Mouse (Mus musculus): Measurements from ENCODE around the gene Commd7. TPM values are rescaled to one million over a fixed set of nuclear protein-coding genes. Genes with fewer than 3 reads are reported as not detected.
A peak's percentile ranks its signal among the peaks of the same experiment; 100 is the strongest.
"Not testable (repeated sequence)": the region's sequence is repeated elsewhere in the genome, so short reads cannot be mapped to it uniquely, and the experiment has no call there.

The Commd7 gene
- polyA plus RNA-seq (2012; rRNA removed) = 13.2 and 15.3 TPM in 2 replicates

- Histone ChIP-seq H3K27ac (ENCODE audit: insufficient read depth, low read length) (peak within 1 kb of the TSS; percentile 69), H3K36me3 (ENCODE audit: control insufficient read depth, insufficient read depth, low read length) (peaks cover 10% of the 10 kb centered on the region), H3K4me1 (ENCODE audit: control insufficient read depth, insufficient read depth, insufficient read length) (no peaks in the 10 kb centered on the region; the same call in 1 of the 2 replicates), H3K4me3 (ENCODE audit: extremely low read depth, insufficient read depth, insufficient read length) (peak within 1 kb of the TSS; percentile 84), H3K27me3 (ENCODE audit: control insufficient read depth, insufficient read depth, low read length) (no peaks in the 10 kb centered on the region)
- TF ChIP-seq CTCF (IDR thresholded peaks at IDR 0.05; ENCODE audit: extremely low read depth, insufficient read depth, insufficient read length, insufficient replicate concordance) (no peak), POLR2A (IDR thresholded peaks at IDR 0.05; ENCODE audit: low read depth, low read length) (peak; percentile 33)
- DNase-seq (ENCODE audit: low read depth in 1 of 2, low spot score in 2 of 2) = peak; percentile 53 to 88
- 2% methylated on average over 53 of the region's 53 CpGs for WGBS
These were observed at the start of gene Commd7 for GRCm38 (mm10) chr2:153631976-153632870. TSS of gene Commd7 (minus strand) at chr2:153632781.

DNA sequence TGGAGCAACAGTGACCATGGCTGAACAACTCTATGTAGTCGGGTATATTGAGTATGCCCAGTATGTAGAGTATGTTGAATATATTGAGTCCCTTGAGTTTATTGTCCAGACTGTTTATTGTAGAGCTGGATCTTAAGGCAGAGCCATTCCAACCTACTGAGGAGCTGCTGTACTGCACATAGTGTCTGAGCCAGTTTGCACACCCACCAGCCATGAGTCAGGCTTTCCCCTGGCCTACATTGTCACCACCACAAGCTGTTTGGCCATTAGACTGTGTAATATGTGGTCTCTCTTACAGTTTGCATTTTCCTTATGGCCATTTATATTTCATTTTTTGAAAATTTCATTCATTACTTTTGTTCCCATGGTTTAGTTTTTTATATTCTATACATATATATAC, 47.4 kb upstream of the Commd7 start:
- Histone ChIP-seq H3K27me3 (ENCODE audit: control insufficient read depth, insufficient read depth, low read length) (no peaks in the 10 kb centered on the region), H3K4me1 (ENCODE audit: control insufficient read depth, insufficient read depth, insufficient read length) (no peaks in the 10 kb centered on the region), H3K27ac (ENCODE audit: insufficient read depth, low read length) (no peak overlapping the region), H3K36me3 (ENCODE audit: control insufficient read depth, insufficient read depth, low read length) (peaks cover 3% of the 10 kb centered on the region), H3K4me3 (ENCODE audit: extremely low read depth, insufficient read depth, insufficient read length) (no peak overlapping the region)
- no peak for DNase-seq (ENCODE audit: low read depth in 1 of 2, low spot score in 2 of 2)
- TF ChIP-seq POLR2A (IDR thresholded peaks at IDR 0.05; ENCODE audit: low read depth, low read length) (no peak), CTCF (IDR thresholded peaks at IDR 0.05; ENCODE audit: extremely low read depth, insufficient read depth, insufficient read length, insufficient replicate concordance) (no peak)
- WGBS = 92% methylated on average over 1 of the region's 1 CpGs

DNA sequence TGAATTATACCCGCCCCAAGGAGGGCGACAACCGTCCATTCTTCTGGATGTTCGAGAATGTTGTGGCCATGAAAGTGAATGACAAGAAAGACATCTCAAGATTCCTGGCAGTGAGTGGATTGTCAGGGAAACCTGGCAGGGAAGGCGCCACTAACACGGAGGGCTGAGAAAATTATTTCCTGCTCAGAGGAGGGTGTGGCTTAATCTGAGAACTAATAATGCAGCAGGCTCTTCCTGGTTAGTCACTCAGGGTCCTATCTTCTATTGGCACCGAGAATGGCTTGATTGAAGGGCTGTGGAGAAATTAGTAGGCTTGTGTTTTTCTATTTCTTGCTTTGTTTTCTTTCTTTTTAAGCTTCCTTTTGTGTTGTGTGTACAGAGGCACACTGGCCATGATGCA, 45.0 kb upstream of the Commd7 start:
- H3K4me3 ChIP-seq (ENCODE audit: extremely low read depth, insufficient read depth, insufficient read length) = no peak overlapping the region
- TF ChIP-seq POLR2A (IDR thresholded peaks at IDR 0.05; ENCODE audit: low read depth, low read length) (no peak), CTCF (IDR thresholded peaks at IDR 0.05; ENCODE audit: extremely low read depth, insufficient read depth, insufficient read length, insufficient replicate concordance) (no peak)
- DNase-seq (ENCODE audit: low read depth in 1 of 2, low spot score in 2 of 2) = no peak
- H3K27ac ChIP-seq (ENCODE audit: insufficient read depth, low read length) = no peak overlapping the region
- peaks cover 5% of the 10 kb centered on the region for H3K36me3 ChIP-seq (ENCODE audit: control insufficient read depth, insufficient read depth, low read length)
- 86% methylated on average over 7 of the region's 7 CpGs for WGBS
- H3K4me1 ChIP-seq (ENCODE audit: control insufficient read depth, insufficient read depth, insufficient read length) = no peaks in the 10 kb centered on the region
- no peaks in the 10 kb centered on the region for H3K27me3 ChIP-seq (ENCODE audit: control insufficient read depth, insufficient read depth, low read length)

- Histone ChIP-seq H3K27me3 (ENCODE audit: control insufficient read depth, insufficient read depth, low read length) (no peaks in the 10 kb centered on the region), H3K4me1 (ENCODE audit: control insufficient read depth, insufficient read depth, insufficient read length) (no peaks in the 10 kb centered on the region), H3K27ac (ENCODE audit: insufficient read depth, low read length) (no peak overlapping the region), H3K36me3 (ENCODE audit: control insufficient read depth, insufficient read depth, low read length) (peaks cover 5% of the 10 kb centered on the region), H3K4me3 (ENCODE audit: extremely low read depth, insufficient read depth, insufficient read length) (no peak overlapping the region)
- DNase-seq (ENCODE audit: low read depth in 1 of 2, low spot score in 2 of 2) = no peak
- no peak for TF ChIP-seq CTCF (IDR thresholded peaks at IDR 0.05; ENCODE audit: extremely low read depth, insufficient read depth, insufficient read length, insufficient replicate concordance)
- no peak for TF ChIP-seq POLR2A (IDR thresholded peaks at IDR 0.05; ENCODE audit: low read depth, low read length)
- 74% methylated on average over 6 of the region's 6 CpGs for WGBS
These were observed 44.4 kb upstream of the Commd7 start for GRCm38 (mm10) chr2:153676944-153677343.

GRCm38 (mm10) chr2:153675364-153675763, 42.8 kb upstream of the Commd7 start:
- H3K4me3 ChIP-seq (ENCODE audit: extremely low read depth, insufficient read depth, insufficient read length); H3K27me3 ChIP-seq (ENCODE audit: control insufficient read depth, insufficient read depth, low read length); DNase-seq (ENCODE audit: low read depth in 1 of 2, low spot score in 2 of 2); H3K4me1 ChIP-seq (ENCODE audit: control insufficient read depth, insufficient read depth, insufficient read length); H3K36me3 ChIP-seq (ENCODE audit: control insufficient read depth, insufficient read depth, low read length); H3K27ac ChIP-seq (ENCODE audit: insufficient read depth, low read length): not testable (repeated sequence)
- 75% methylated on average over 1 of the region's 1 CpGs for WGBS

DNA sequence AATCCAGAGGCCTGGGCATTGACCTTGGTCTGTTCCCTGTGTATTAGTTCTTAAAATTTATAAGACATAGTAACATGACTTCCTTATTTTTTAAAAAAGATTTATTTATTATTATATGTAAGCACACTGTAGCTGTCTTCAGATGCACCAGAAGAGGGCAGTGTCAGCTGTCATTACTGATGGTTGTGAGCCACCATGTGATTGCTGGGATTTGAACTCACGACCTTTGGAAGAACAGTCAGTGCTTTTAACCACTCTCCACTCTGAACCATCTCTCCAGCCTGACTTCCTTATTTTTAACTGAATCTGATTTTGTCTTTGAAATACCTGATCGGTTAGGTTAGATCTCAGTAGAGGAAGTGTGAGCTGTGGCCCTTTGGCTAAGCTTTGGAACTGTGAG, 40.0 kb upstream of the Commd7 start:
- Histone ChIP-seq H3K36me3 (ENCODE audit: control insufficient read depth, insufficient read depth, low read length) (peaks cover 5% of the 10 kb centered on the region), H3K27ac (ENCODE audit: insufficient read depth, low read length) (no peak overlapping the region), H3K27me3 (ENCODE audit: control insufficient read depth, insufficient read depth, low read length) (no peaks in the 10 kb centered on the region), H3K4me1 (ENCODE audit: control insufficient read depth, insufficient read depth, insufficient read length) (no peaks in the 10 kb centered on the region), H3K4me3 (ENCODE audit: extremely low read depth, insufficient read depth, insufficient read length) (no peak overlapping the region)
- DNase-seq (ENCODE audit: low read depth in 1 of 2, low spot score in 2 of 2) = no peak
- TF ChIP-seq CTCF (IDR thresholded peaks at IDR 0.05; ENCODE audit: extremely low read depth, insufficient read depth, insufficient read length, insufficient replicate concordance) = no peak
- TF ChIP-seq POLR2A (IDR thresholded peaks at IDR 0.05; ENCODE audit: low read depth, low read length) = no peak
- WGBS = 80% methylated on average over 2 of the region's 2 CpGs

GRCm38 (mm10) chr2:153670111-153670510, 37.5 kb upstream of the Commd7 start:
- no peak for DNase-seq (ENCODE audit: low read depth in 1 of 2, low spot score in 2 of 2)
- Histone ChIP-seq H3K36me3 (ENCODE audit: control insufficient read depth, insufficient read depth, low read length) (peaks cover 7% of the 10 kb centered on the region; the same call in 1 of the 2 replicates), H3K27ac (ENCODE audit: insufficient read depth, low read length) (no peak overlapping the region), H3K4me1 (ENCODE audit: control insufficient read depth, insufficient read depth, insufficient read length) (no peaks in the 10 kb centered on the region), H3K4me3 (ENCODE audit: extremely low read depth, insufficient read depth, insufficient read length) (no peak overlapping the region), H3K27me3 (ENCODE audit: control insufficient read depth, insufficient read depth, low read length) (no peaks in the 10 kb centered on the region)
- WGBS = 84% methylated on average over 5 of the region's 5 CpGs
- TF ChIP-seq POLR2A (IDR thresholded peaks at IDR 0.05; ENCODE audit: low read depth, low read length) (no peak), CTCF (IDR thresholded peaks at IDR 0.05; ENCODE audit: extremely low read depth, insufficient read depth, insufficient read length, insufficient replicate concordance) (no peak)

All from spleen, adult 2 months (tissue).